Comparison of ENCODE assay signal across 16 mouse cellular contexts in genomic region chr3:135411056-135411455, GRCm38 (mm10).
"Had no signal": no experiment of that assay in that cellular context is flagged by ENCODE, and none has a peak within 500 bp of the region (broad histone marks: within the 10 kb centered on the region; RNA-seq: fewer than 3 reads in every experiment).

No protein-coding gene starts in this region.

- DNase-seq: kidney, postnatal 36 days; layer of hippocampus, adult 9-11 months; layer of hippocampus, postnatal 36 days; lung, postnatal 10 days; retina, postnatal 1 day; right cerebral cortex, postnatal 4 days; spleen, adult 18-20 months; thymus, postnatal 4 days had no signal

- H3K4me2 ChIP-seq: limb, embryonic 15.5 days; liver, embryonic 12.5 days; lung, embryonic 14.5 days; neural tube, embryonic 13.5 days; stomach, embryonic 15.5 days had no signal

- H3K9me3 ChIP-seq: limb, embryonic 15.5 days; liver, embryonic 12.5 days; neural tube, embryonic 13.5 days; stomach, embryonic 15.5 days had no signal

- H3K27ac ChIP-seq: kidney, postnatal 0 days; limb, embryonic 15.5 days; liver, embryonic 12.5 days; midbrain, embryonic 10.5 days; neural tube, embryonic 13.5 days; stomach, embryonic 15.5 days had no signal

- H3K27me3 ChIP-seq: limb, embryonic 15.5 days; liver, embryonic 12.5 days; neural tube, embryonic 13.5 days; stomach, embryonic 15.5 days had no signal

- H3K9ac ChIP-seq: limb, embryonic 15.5 days; liver, embryonic 12.5 days; lung, embryonic 14.5 days; neural tube, embryonic 13.5 days; stomach, embryonic 15.5 days had no signal

- H3K4me1 ChIP-seq: stomach, embryonic 15.5 days had no signal

- ATAC-seq: liver, embryonic 12.5 days; midbrain, embryonic 16.5 days had no signal

- H3K4me3 ChIP-seq: limb, embryonic 15.5 days; liver, embryonic 12.5 days; midbrain, embryonic 10.5 days; neural tube, embryonic 13.5 days; stomach, embryonic 15.5 days had no signal
